Mouse (Mus musculus): ENCODE data around the gene Dpp9. TPM values are rescaled to one million over a fixed set of nuclear protein-coding genes. Genes with fewer than 3 reads are reported as not detected.

Dpp9 gene
- total RNA-seq, 1 experiment from 2014 or later, result 33.4 TPM

GRCm38 (mm10) chr17:56229943-56230342 is 11.2 kb upstream of the Dpp9 start:
- no peak for DNase-seq

GRCm38 (mm10) chr17:56226566-56226965 is 7.9 kb upstream of the Dpp9 start:
- DNase-seq, result no peak

GRCm38 (mm10) chr17:56224916-56225315 is 6.2 kb upstream of the Dpp9 start:
- DNase-seq, result no peak

GRCm38 (mm10) chr17:56219805-56220204 is 1.1 kb upstream of the Dpp9 start:
- peak; percentile 72 for DNase-seq

GRCm38 (mm10) chr17:56219251-56219650 is 546 bp upstream of the Dpp9 start:
- DNase-seq, result no peak

GRCm38 (mm10) chr17:56217670-56218069 is 1.0 kb downstream of the Dpp9 start:
- DNase-seq, result peak; percentile 77

GRCm38 (mm10) chr17:56214229-56214628 is 4.5 kb downstream of the Dpp9 start:
- DNase-seq, result no peak

- DNase-seq, result no peak
Measured at GRCm38 (mm10) chr17:56212676-56213075, 6.0 kb downstream of the Dpp9 start.

- DNase-seq, result no peak
Measured at GRCm38 (mm10) chr17:56211090-56211489, 7.6 kb downstream of the Dpp9 start.

GRCm38 (mm10) chr17:56208821-56209220 is 9.9 kb downstream of the Dpp9 start:
- DNase-seq, result peak; percentile 50

- peak; percentile 30 for DNase-seq
Measured at GRCm38 (mm10) chr17:56207963-56208530, 10.7 kb downstream of the Dpp9 start.

- peak; percentile 3 for DNase-seq
Measured at GRCm38 (mm10) chr17:56206986-56207674, 11.6 kb downstream of the Dpp9 start.

GRCm38 (mm10) chr17:56206276-56206884 is 12.3 kb downstream of the Dpp9 start:
- DNase-seq, result peak; percentile 2

GRCm38 (mm10) chr17:56203729-56204128 is 15.0 kb downstream of the Dpp9 start:
- no peak for DNase-seq

- DNase-seq, result no peak
Measured at GRCm38 (mm10) chr17:56202476-56202875, 16.2 kb downstream of the Dpp9 start.

GRCm38 (mm10) chr17:56201642-56202041 is 17.1 kb downstream of the Dpp9 start:
- DNase-seq, result no peak

GRCm38 (mm10) chr17:56200586-56200985 is 18.1 kb downstream of the Dpp9 start:
- no peak for DNase-seq

GRCm38 (mm10) chr17:56196860-56197259 is 21.8 kb downstream of the Dpp9 start:
- DNase-seq, result peak; percentile 27

- no peak for DNase-seq
Measured at GRCm38 (mm10) chr17:56194765-56195164, 23.9 kb downstream of the Dpp9 start.

- DNase-seq, result no peak
Measured at GRCm38 (mm10) chr17:56194357-56194756, 24.3 kb downstream of the Dpp9 start.

- no peak for DNase-seq
Measured at GRCm38 (mm10) chr17:56191266-56191665, 27.4 kb downstream of the Dpp9 start.

- DNase-seq, result peak; percentile 87
Measured at GRCm38 (mm10) chr17:56185281-56186141, 33.2 kb downstream of the Dpp9 start.

- DNase-seq, result peak; percentile 98
Measured at GRCm38 (mm10) chr17:56183658-56184103, 35.0 kb downstream of the Dpp9 start, which contains the start of gene Mydgf. Mydgf (minus strand) TSS chr17:56183920.
